Mouse (Mus musculus): ENCODE data around the gene Myh14. TPM values are rescaled to one million over a fixed set of nuclear protein-coding genes. Genes with fewer than 3 reads are reported as not detected.
A peak's percentile ranks its signal among the peaks of the same experiment; 100 is the strongest.

The Myh14 gene
- total and polyA plus RNA-seq, 3 experiments: 0.09 to 1.5 (median 0.60) TPM

DNA sequence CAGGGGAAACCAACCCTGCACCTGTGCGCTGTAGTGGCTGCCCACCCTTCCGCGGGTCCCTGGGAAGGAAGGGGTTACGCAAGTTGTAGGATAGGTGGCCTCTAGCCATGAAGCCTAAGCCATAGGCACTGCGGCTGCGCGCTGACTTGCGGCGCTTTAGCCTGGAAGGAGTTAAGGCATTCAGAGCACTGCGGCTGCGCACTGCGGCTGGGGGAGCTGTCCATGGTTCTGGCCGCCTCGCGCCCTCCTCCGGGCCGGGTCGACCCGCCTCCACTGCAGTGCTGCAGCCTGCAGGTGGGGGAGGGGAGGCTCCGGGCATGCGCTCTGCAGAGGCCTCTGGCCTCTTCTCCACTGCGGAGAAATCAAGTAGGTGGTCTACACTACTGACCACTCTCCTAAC is 76.9 kb downstream of the Myh14 start:
- in situ Hi-C loops (cut with MboI; ENCODE audit: low pct_ligation_motif_present, low pct_unique_long_range_greater_than_20kb, low sequenced_read_pairs): no loop called here
- no peak overlapping the region for H3K4me3 ChIP-seq (replicated peaks in 1 of 3; ENCODE audit: low read depth in 2 of 3, low read length in 2 of 3, poor library complexity in 1 of 3)
- no peak for DNase-seq (ENCODE audit: extremely low read depth)
- dilution Hi-C loops (cut with MboI; ENCODE audit: extremely low pct_ligation_motif_present, extremely low pct_unique_long_range_greater_than_20kb, low sequenced_read_pairs): no loop called here
- H3K9ac ChIP-seq (ENCODE audit: insufficient read depth, low read depth): no peak overlapping the region
- peaks cover 13 to 31% of the 10 kb centered on the region in 2 experiments for H3K4me1 ChIP-seq (ENCODE audit: control insufficient read depth in 1 of 2, insufficient read depth in 2 of 2)
- no peaks in the 10 kb centered on the region for H3K9me3 ChIP-seq (replicated peaks; ENCODE audit: low read length)
- H3K4me2 ChIP-seq (ENCODE audit: insufficient read depth, low read depth, poor library complexity, severe bottlenecking): no peak overlapping the region
- TF ChIP-seq USF2 (conservative IDR thresholded peaks at IDR 0.05; ENCODE audit: low read depth, low read length): no peak
- TF ChIP-seq SIN3A (IDR thresholded peaks at IDR 0.05; ENCODE audit: low read length): peak; percentile 45; the same call in 1 of the 2 replicates
- TF ChIP-seq ZNF384 (IDR thresholded peaks at IDR 0.05; ENCODE audit: low read depth, low read length): no peak
- TF ChIP-seq NRF1 (IDR thresholded peaks at IDR 0.05; ENCODE audit: low read depth, low read length): peak; percentile 87
- peak; percentile 30; the same call in 1 of the 2 replicates for TF ChIP-seq MXI1 (IDR thresholded peaks at IDR 0.05; ENCODE audit: low read depth, low read length)
- TF ChIP-seq POLR2AphosphoS2 (IDR thresholded peaks at IDR 0.05; ENCODE audit: low read depth, low read length): no peak
- no peak for TF ChIP-seq USF1 (IDR thresholded peaks at IDR 0.05; ENCODE audit: low read depth, low read length)
- peaks cover 7 to 34% of the 10 kb centered on the region in 2 experiments for H3K36me3 ChIP-seq (replicated peaks in 1 of 2; ENCODE audit: control insufficient read depth in 1 of 2, insufficient read depth in 1 of 2, low read length in 1 of 2)
- H3K27ac ChIP-seq (ENCODE audit: insufficient read depth, low read depth): no peak overlapping the region
- peaks cover 10% of the 10 kb centered on the region for H3K27me3 ChIP-seq (replicated peaks)
- H3K79me2 ChIP-seq (replicated peaks; ENCODE audit: control insufficient read depth, extremely low read depth, insufficient read depth, poor library complexity, severe bottlenecking): 0 out of 2 replicates have a peak, but pooled peaks cover 2% of the 10 kb centered on the region

DNA sequence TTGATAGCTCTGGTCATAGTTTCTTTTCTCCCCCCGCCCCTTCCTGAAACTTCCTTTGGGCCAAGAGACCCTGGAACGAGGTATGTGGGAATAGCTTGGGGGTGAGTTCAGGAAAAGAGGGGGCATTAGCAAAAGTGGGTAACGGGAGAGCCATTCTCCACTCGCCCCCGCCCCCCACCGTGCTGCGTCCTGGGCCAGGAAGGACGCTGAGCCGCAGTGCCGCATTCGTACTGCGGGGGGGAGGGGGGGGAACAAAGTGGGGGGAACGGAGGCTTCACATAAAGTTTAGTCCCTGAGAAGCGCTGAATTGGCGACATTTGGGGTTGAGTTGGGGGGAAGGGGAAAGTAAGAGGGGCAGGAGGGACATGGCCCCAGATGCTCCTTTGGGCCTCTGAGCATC is 77.6 kb downstream of the Myh14 start:
- TF ChIP-seq CHD2 (IDR thresholded peaks at IDR 0.05; ENCODE audit: low read length): no peak
- TF ChIP-seq MXI1 (IDR thresholded peaks at IDR 0.05; ENCODE audit: low read depth, low read length): no peak
- TF ChIP-seq IRF4 (IDR thresholded peaks at IDR 0.05; ENCODE audit: low read depth, low read length): no peak
- no peak for TF ChIP-seq HCFC1 (IDR thresholded peaks at IDR 0.05; ENCODE audit: low read depth, low read length)
- TF ChIP-seq ZNF384 (IDR thresholded peaks at IDR 0.05; ENCODE audit: low read depth, low read length): no peak
- no peak for TF ChIP-seq MAX (IDR thresholded peaks at IDR 0.05; ENCODE audit: low read length)
- TF ChIP-seq RAD21 (IDR thresholded peaks at IDR 0.05; ENCODE audit: low read depth, low read length): no peak
- no peak for DNase-seq (ENCODE audit: extremely low read depth)
- H3K4me3 ChIP-seq (replicated peaks in 1 of 3; ENCODE audit: low read depth in 2 of 3, low read length in 2 of 3, poor library complexity in 1 of 3): no peak overlapping the region
- dilution Hi-C loops (cut with MboI; ENCODE audit: extremely low pct_ligation_motif_present, extremely low pct_unique_long_range_greater_than_20kb, low sequenced_read_pairs): no loop called here
- H3K27ac ChIP-seq (ENCODE audit: insufficient read depth, low read depth): no peak overlapping the region
- H3K79me2 ChIP-seq (replicated peaks; ENCODE audit: control insufficient read depth, extremely low read depth, insufficient read depth, poor library complexity, severe bottlenecking): 0 out of 2 replicates have a peak, but pooled peaks cover 2% of the 10 kb centered on the region
- peaks cover 10% of the 10 kb centered on the region for H3K27me3 ChIP-seq (replicated peaks)
- no peaks in the 10 kb centered on the region for H3K9me3 ChIP-seq (replicated peaks; ENCODE audit: low read length)
- H3K4me1 ChIP-seq (ENCODE audit: control insufficient read depth in 1 of 2, insufficient read depth in 2 of 2): peaks cover 13 to 39% of the 10 kb centered on the region in 2 experiments
- peaks cover 7 to 31% of the 10 kb centered on the region in 2 experiments for H3K36me3 ChIP-seq (replicated peaks in 1 of 2; ENCODE audit: control insufficient read depth in 1 of 2, insufficient read depth in 1 of 2, low read length in 1 of 2)
- H3K9ac ChIP-seq (ENCODE audit: insufficient read depth, low read depth): no peak overlapping the region
- H3K4me2 ChIP-seq (ENCODE audit: insufficient read depth, low read depth, poor library complexity, severe bottlenecking): no peak overlapping the region
- in situ Hi-C loops (cut with MboI; ENCODE audit: low pct_ligation_motif_present, low pct_unique_long_range_greater_than_20kb, low sequenced_read_pairs): no loop called here

Measured in CH12.LX (cell line).